Mouse (Mus musculus) layer of hippocampus, adult 2 months (tissue): ENCODE measurements at regions not wholly inside any gene's neighbourhood (a gene's known extent, or its start where the extent isn't known, plus 50 kb on each side); places are given as distances from the start of the nearest gene placed in this dataset.

Experiments
- DNase-seq, 2 experiments: peaks; one replicate each; pipeline ENCODE4 v3.0.0; 2022; ENCODE audit warnings: low spot score in 2 of 2
- H3K27ac ChIP-seq: fragments of 200-600 bp; 2 replicates; pipeline ENCODE4 v1.8.1; 2022
- H3K4me3 ChIP-seq: fragments of 200-600 bp; 2 replicates; pipeline ENCODE4 v1.8.1; 2022; ENCODE audit warnings: mild to moderate bottlenecking
- CTCF ChIP-seq: fragments of 200-600 bp; conservative IDR thresholded peaks from 2 replicates; pipeline ENCODE4 v1.8.1; 2022; ENCODE audit warnings: antibody characterized with exemption, mild to moderate bottlenecking, moderate library complexity

- H3K4me3 ChIP-seq, result no peak overlapping the region
- no peak for DNase-seq
- H3K27ac ChIP-seq, result no peak overlapping the region
- TF ChIP-seq CTCF, result peak; percentile 32
These were observed 164.0 kb upstream of the Slc24a3 start for GRCm38 (mm10) chr2:145003509-145003908.

GRCm38 (mm10) chr2:145010674-145011073 is 156.9 kb upstream of the Slc24a3 start:
- peak; percentile 46 for TF ChIP-seq CTCF
- H3K27ac ChIP-seq, result no peak overlapping the region
- no peak overlapping the region for H3K4me3 ChIP-seq
- DNase-seq, result no peak

DNA sequence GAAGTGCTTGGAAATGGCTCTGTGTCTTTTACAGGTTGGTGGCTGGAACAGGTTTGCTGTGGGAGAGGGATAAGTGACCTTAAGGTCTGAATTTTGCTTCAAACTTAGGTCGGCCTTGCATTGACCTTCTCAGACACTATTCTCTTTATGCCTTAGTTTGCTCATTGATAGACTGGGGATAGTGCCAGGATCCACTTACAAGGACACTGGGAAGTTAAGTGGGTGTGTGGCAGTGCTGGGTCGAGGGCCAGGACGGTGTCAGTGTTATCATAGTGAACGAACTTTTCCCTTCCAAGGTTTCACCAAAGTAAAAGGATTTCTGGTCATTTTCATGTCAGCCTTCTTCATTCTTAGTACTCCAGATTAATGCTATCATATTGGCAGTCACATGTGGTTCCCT is 156.3 kb upstream of the Slc24a3 start:
- DNase-seq, result no peak

GRCm38 (mm10) chr2:145015951-145016350 is 151.6 kb upstream of the Slc24a3 start:
- Histone ChIP-seq H3K4me3 (no peak overlapping the region), H3K27ac (peak overlapping the region; percentile 73)
- peak; percentile 30 to 55 for DNase-seq
- no peak for TF ChIP-seq CTCF

More for the DNA sequence above, 156.3 kb upstream of the Slc24a3 start:
- H3K27ac ChIP-seq, result no peak overlapping the region
- H3K4me3 ChIP-seq, result no peak overlapping the region
- no peak for TF ChIP-seq CTCF

GRCm38 (mm10) chr2:145016939-145017338 is 150.6 kb upstream of the Slc24a3 start:
- peak overlapping the region; percentile 73; the same call in 1 of the 2 replicates for H3K27ac ChIP-seq
- no peak for TF ChIP-seq CTCF
- H3K4me3 ChIP-seq, result no peak overlapping the region
- no peak for DNase-seq

GRCm38 (mm10) chr2:145017625-145018167 is 149.9 kb upstream of the Slc24a3 start:
- no peak for TF ChIP-seq CTCF
- Histone ChIP-seq H3K4me3 (no peak overlapping the region), H3K27ac (peak overlapping the region; percentile 37; the same call in 1 of the 2 replicates)
- DNase-seq, result no peak

DNA sequence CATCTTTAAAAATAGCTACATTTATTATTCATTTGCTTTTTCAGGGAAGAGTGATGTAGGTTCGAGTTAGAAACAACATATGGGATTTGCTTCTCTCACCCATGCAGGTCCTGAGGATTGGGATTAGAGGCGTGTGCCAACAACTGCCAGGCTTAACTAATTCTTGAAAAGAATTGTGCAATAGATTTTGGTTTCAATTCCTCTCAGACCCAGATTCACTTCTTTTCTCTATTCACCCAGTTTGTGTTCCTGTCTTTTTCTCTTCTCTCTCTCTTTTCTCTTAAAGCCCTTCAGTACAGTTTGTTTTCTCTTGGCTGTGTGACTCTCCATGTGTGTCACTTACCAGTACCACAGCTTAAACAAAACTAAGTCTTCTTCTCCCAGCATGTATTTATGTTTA is 119.8 kb upstream of the Slc24a3 start:
- DNase-seq, result no peak
- no peak for TF ChIP-seq CTCF
- no peak overlapping the region for H3K27ac ChIP-seq
- H3K4me3 ChIP-seq, result no peak overlapping the region

DNA sequence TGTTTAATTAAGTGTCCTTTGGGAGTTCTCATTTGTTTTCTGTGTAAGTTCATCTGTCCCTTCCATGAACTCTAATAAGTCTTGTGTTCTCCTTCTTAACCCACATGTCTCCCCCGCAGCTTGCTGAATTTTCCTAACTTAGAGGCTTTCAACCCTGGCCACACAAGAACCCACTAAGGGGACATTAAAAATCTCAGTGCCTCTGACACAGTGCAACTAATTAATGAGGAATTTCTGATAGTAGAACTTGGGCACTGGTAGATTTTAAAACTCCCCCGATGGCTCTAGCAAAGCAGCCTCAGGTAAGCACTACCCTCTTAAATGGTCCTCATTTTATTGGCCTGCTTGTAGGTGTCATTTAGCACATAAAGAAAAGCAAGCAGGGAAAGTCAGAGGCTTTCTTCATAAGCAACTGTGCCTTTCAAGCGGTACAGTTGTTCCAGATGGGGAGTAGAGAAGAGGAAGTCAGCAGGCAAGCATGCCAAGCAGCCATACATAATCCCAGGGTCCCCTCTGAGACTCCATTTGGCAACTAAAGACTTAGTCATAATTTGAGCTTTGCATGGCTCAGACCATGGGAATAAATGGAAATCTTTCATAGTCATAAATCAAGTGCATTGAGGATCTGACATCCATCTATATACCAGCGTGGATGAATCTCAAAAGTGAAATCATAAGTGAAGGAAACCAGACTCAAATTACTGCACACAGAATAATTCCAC is 117.7 kb upstream of the Slc24a3 start:
- no peak overlapping the region for H3K4me3 ChIP-seq
- TF ChIP-seq CTCF, result no peak
- DNase-seq, result no peak
- no peak overlapping the region for H3K27ac ChIP-seq

- TF ChIP-seq CTCF, result no peak
- no peak for DNase-seq
- Histone ChIP-seq H3K27ac (no peak overlapping the region), H3K4me3 (no peak overlapping the region)
These were observed 115.1 kb upstream of the Slc24a3 start for GRCm38 (mm10) chr2:145052405-145052804.

DNA sequence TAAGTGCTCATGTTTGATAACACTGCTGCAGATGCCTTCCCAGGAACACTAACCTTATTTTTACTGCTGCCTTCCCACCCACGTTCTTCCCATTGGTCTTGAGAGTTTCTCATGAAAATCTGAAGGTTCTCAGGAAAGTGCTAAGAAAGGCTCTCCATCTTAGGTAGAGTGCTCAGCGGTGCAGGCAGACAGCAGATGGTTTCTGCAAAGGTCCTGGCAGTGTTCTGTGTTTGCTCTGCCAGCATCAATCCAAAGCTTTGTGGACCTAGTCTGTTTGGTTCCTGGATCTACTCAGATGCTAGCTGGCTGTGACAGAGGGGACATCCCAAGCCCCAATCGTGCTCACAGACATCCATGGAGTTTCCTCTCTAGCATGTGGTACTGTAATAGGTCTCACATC is 111.3 kb upstream of the Slc24a3 start:
- no peak for DNase-seq
- Histone ChIP-seq H3K4me3 (no peak overlapping the region), H3K27ac (no peak overlapping the region)
- TF ChIP-seq CTCF, result no peak

DNA sequence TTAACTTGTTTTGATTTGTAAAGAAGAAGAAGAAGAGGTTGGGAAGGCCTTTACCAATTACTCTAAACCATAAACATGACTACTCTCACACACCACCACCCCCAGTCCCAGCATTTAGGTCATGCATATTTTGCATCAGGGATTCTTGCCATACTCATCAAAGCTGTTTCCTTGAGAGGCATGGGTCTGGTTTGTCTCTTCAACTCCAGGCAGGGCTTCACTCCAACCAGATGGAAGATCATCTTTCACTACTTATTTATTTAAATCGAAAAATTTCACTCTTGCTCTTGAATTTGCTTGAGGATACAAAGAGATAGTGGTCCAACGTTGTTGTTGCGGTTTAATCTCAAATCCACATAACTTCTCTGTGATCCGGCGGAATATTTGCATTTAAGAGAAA is 110.8 kb upstream of the Slc24a3 start:
- Histone ChIP-seq H3K4me3 (no peak overlapping the region), H3K27ac (no peak overlapping the region)
- no peak for TF ChIP-seq CTCF
- DNase-seq, result no peak

DNA sequence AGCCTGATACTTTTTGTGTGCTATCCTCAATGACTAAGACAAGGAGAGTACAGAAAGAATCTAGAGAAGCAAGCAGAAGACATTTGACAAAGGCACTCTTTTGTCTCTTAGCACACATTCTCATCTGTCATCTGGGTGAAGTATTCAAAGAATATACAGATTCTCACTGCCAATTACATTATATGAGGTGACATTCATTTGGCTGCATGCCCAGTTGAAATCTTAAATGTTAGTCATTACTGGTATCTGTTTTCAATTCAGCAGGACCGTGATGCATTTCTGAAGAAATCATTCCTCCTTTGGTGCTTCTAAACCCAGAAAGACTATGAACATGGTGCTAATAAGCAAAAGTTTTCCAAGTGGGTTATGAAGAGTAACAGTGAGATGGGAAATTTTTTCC is 97.6 kb upstream of the Slc24a3 start:
- TF ChIP-seq CTCF, result no peak
- no peak overlapping the region for H3K27ac ChIP-seq
- H3K4me3 ChIP-seq, result no peak overlapping the region
- no peak for DNase-seq

DNA sequence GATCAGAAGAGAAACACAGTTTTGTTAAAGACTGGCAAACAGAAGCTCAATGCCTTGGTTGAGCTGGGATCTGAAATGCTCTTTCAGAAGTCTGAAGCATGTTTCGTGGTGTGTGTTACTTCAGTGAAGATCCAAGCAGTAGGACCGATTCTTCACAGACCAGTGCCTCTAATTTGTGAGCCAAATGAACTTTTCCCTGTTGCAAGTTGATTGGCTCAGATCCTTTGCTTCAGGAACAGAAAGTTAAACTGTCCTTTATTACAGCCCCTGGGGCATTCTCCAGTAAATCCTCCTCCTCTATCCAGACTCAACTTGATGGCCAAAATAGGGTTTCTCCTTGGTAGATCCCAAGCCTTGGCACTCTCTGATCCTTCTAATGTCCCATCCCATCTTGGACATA is 85.6 kb upstream of the Slc24a3 start:
- no peak overlapping the region for H3K27ac ChIP-seq
- TF ChIP-seq CTCF, result no peak
- DNase-seq, result no peak
- no peak overlapping the region for H3K4me3 ChIP-seq

DNA sequence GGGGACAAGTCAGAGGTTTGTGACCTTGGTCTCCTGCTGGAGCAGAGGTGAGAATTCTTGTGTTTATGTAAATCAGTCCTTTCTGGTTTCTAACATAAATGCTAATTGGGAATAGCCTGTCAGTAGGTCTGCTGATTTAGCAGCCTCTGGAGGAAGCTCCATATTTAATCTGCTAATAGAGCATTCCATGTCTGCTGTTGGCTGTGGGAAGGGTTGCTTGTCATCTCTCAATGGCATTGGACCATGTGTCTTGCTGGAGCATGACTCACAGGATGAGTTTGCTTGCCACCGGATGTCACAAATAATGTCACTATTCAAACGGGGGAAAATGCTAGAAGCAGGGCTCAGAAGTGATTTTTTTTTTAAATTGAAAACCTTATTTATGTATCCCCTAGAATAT is 82.9 kb upstream of the Slc24a3 start:
- no peak for TF ChIP-seq CTCF
- DNase-seq, result peak in 1 of 2 experiments; percentile 4
- H3K4me3 ChIP-seq, result no peak overlapping the region

More for the DNA sequence above, 82.9 kb upstream of the Slc24a3 start:
- no peak overlapping the region for H3K27ac ChIP-seq
